Mouse (Mus musculus) G1E (cell line): Measurements from ENCODE around the gene Slc18a2.

Experiments
- CTCF ChIP-seq: IDR thresholded peaks from 2 replicates; pipeline ENCODE4 v1.5.1; 2012; ENCODE audit warnings: low read depth, low read length, inconsistent platforms, mixed read lengths
- GATA1 ChIP-seq: IDR thresholded peaks from 2 replicates; pipeline ENCODE4 v1.6.1; 2012; ENCODE audit warnings: borderline replicate concordance, low read length, inconsistent platforms, mixed read lengths
- TAL1 ChIP-seq: conservative IDR thresholded peaks from 2 replicates; pipeline ENCODE4 v1.6.1; 2012; ENCODE audit warnings: low read depth, low read length, inconsistent platforms, mixed read lengths

DNA sequence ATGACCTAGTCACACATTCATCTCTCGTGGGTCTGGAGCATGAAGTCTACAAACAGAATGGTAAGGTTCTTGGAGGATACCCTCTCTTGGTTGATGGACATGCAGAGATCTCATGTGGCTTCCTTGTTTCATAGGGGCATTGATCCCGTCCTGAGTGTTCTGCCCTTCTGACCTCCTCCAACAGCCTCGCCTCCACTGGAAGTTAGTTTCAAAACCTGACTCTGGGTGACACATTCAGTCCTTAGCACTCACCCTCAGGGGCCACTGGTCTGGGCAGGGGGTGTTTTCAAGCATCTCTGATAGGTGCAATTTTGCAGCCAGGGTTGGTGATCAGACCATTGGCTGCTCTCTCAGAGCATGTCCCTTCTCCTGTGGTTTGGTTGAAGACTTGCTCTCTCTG, 22.1 kb upstream of the Slc18a2 start:
- TF ChIP-seq CTCF (no peak), GATA1 (no peak), TAL1 (no peak)
